Mouse (Mus musculus) spleen, adult 2 months (tissue): Measurements from ENCODE around the gene Zmynd8.

Experiments
- CTCF ChIP-seq: fragments of 200-500 bp; IDR thresholded peaks from 2 replicates; pipeline ENCODE4 v1.5.1; 2011; ENCODE audit warnings: mild to moderate bottlenecking, inconsistent platforms; ENCODE audit not compliant: insufficient read depth, insufficient read length, insufficient replicate concordance; ENCODE audit errors: extremely low read depth
- POLR2A ChIP-seq: fragments of 200-500 bp; IDR thresholded peaks from 2 replicates; pipeline ENCODE4 v1.6.1; 2011; ENCODE audit warnings: low read depth, low read length, inconsistent platforms

- TF ChIP-seq POLR2A (no peak), CTCF (peak; percentile 70; the same call in 1 of the 2 replicates)
These were observed 79.5 kb downstream of the Zmynd8 start for GRCm38 (mm10) chr2:165818985-165819948.
